Mouse (Mus musculus): ENCODE measurements at regions not wholly inside any gene's neighbourhood (a gene's known extent, or its start where the extent isn't known, plus 50 kb on each side); places are given as distances from the start of the nearest gene placed in this dataset.
A peak's percentile ranks its signal among the peaks of the same experiment; 100 is the strongest.

DNA sequence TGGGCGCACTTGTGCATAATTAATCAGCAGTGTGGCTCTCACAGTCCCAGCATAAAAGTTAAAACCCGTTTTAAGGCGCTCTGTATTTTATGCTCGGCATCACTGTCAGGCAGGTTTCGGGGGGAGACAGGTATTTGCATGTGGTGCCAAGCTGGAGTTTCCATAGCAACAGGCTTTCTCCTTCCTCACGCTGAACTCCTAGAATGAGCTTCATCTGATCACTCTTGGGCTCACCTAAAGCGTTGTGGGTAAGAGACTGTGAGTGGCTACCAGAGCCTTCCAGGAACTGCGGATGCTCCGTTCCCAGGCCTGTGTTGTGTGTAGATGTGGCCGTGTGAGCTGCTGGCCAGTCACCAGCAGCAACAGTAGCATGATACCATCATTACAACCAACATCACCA lies 161.5 kb downstream of the Ajap1 start:
- DNase-seq: no peak

DNA sequence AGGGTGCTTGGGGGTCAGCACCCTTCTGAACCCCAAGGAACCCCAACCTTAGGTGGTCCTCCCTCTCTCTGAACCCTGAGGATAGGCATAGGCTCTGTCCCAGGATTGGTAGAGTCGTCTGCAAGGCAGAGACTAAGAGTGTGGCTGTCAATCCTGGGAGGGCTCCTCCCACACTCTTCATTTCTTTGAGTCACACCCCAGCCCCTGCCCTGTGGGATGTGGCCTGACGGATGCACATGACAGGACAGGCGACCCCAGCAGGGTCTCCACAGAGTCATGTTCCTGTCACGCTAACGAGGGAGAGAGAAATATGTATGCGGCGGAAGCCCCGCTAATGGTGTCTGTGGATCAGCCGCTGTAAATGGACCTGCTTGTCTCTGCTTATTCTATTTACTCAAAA lies 162.0 kb downstream of the Ajap1 start:
- DNase-seq: no peak

GRCm38 (mm10) chr4:153316964-153317724 lies 165.5 kb downstream of the Ajap1 start:
- peak; percentile 10 for DNase-seq

- DNase-seq: no peak
Measured at GRCm38 (mm10) chr4:153316519-153316918, 166.1 kb downstream of the Ajap1 start.

DNA sequence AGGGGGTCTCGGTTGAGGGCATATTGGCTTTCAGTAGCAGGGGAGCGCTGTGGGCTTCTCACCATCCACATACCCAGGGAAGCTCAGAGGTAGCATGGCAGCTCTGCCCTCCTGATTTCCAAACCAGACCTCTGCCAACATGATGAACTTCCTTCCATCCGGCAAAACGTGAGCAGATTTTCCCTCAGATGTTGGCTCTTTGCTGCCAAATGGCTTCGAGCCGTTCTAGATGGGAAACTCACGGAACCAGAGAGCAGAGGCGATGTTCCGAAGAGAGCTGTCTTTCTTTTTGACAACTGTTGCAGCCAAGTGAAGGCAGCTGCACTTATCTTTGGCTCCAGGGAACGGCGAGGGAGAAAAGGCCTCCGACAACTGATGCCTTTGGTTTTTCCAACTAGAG lies 168.7 kb downstream of the Ajap1 start:
- DNase-seq: no peak

- no peak for DNase-seq
Measured at GRCm38 (mm10) chr4:153311574-153311973, 171.0 kb downstream of the Ajap1 start.

DNA sequence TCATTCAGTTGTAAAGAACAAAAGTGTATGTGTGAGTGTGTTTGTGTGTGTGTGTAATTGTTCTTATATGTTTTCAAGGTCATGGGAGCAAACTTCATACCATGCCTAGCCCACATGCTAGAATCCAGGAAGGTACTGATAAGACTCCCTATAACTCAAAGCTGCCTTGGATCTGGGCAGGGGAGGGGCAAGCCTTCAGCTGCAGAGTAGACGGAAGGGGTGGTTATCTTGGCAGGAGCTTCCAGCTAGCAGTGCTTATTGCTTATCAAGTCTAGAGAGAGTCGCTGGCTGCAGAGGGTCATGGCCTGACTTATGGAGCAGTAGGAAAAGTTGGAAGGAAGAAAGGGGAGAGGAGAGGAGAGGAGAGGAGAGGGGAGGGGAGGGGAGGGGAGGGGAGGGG lies 172.0 kb downstream of the Ajap1 start:
- no peak for DNase-seq

DNA sequence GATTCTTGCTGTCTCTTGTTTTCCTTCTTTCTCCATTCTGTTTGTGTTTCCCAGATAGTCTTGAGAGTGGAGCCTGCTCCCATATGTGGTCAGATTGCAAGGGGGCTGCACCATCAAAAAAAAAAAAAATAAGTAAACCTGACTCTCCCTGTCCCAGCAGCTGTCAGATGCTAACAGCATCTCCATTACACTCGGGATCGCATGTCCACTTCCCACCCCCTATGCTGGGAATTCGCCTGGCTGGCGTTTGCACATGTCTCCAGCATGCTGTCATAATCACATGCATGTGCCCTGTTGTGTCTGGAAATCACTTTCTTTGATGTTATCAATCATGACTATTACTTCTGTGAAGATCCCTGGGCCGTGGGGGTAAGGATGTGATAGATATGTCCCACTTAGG lies 179.1 kb downstream of the Ajap1 start:
- DNase-seq: no peak

DNA sequence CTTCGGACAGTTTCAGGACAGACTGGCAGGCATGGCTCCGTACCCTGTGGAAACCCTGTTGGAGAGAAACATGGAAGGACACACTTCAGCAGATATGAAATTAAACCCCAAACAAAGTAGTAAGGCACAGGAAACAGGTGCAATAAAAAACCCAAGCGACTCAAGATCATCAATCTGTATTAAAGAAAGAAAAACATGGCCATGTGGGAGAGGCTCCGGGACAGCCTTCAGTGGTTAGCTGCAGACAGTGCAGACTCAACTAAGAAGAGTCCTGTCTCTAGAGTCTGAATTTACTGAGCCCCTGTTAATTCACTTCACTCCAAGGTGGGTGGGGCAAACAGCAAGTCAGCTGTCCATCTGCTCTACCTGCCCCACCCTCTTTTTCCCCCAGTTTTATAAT lies 179.8 kb downstream of the Ajap1 start:
- DNase-seq: no peak

DNA sequence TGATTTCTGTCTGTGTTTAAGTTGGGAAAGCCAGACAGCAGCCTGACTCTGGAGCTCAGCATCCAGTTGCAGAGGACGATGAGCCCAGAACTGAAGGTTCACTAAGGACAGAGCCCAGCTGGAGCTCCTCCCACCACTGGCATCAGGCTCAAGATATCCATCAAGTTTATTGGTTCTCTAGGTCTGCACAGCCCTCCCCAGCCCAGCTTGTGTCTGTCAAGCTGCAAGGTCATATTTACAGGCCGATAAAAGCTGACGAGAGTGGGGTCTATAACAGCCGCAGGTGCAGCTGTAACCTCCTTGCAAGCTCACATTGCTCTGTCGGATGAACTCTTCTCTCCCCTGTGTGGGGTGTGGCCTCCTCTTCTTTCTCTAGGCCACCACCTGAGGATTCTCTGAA lies 184.3 kb downstream of the Ajap1 start:
- DNase-seq: no peak

DNA sequence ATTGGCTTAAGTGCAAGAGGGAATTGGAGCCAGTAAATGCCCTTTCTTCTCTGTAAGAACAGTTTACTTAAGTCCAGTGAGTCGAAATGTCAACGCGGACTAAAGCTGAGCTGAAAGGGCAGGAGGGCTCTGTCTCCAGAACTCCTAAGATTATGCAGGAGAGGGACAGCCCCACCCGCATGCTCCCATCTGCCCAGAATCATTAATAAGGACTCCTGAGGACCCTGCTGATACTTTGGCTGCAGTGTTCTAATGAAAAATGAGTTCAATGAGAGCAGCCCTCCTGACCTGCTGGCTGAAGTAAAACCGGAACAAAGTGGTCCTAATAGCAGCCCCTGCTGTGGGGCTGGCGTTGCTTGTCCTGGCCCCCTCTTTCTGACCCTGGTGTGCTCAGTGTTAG lies 187.8 kb downstream of the Ajap1 start:
- no peak for DNase-seq

DNA sequence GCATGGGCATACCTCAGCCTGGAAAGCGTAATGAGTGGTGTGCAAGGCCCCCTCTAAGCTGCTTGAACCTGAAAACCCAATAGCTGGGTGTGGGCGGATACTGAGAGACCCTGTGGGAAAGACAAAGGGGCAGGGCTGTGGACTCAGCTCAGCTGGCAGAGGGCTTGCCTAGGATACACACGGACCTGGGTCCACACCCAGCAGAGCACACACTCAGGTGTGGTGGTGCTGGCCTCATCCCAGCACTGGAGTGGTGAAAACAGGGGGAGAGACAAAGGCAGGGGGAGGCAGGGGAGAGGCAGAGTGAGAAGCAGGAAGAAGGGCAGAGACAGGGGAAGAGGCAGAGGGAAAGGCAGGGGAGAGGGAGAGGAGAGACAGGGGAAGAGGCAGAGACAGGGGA lies 189.5 kb downstream of the Ajap1 start:
- DNase-seq: no peak

- DNase-seq: no peak
Measured at GRCm38 (mm10) chr4:153288362-153288761, 194.2 kb downstream of the Ajap1 start.

- DNase-seq: no peak
Measured at GRCm38 (mm10) chr4:153284209-153284608, 198.4 kb downstream of the Ajap1 start.

DNA sequence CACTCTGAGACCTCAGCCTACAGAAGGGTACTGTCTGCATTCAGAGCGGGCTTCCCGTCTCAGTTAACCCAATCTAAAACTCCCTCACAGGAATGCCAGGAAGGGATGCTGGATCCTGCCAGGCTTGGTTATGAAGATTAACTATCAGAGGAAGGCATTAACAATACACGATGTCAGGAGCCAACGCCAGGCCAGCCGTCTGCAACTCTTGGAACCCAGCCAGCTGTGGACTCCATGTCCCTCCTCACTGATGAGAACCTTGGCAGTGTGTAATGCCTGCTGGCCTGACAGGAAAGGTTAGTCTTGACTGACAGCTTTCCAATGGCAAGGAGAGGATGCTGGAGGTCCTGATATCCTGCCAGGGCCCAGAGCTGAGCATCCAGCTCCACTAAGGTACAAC lies 206.0 kb downstream of the Ajap1 start:
- peak; percentile 10 for DNase-seq

- DNase-seq: no peak
Measured at GRCm38 (mm10) chr4:153271376-153271775, 211.2 kb downstream of the Ajap1 start.

DNA sequence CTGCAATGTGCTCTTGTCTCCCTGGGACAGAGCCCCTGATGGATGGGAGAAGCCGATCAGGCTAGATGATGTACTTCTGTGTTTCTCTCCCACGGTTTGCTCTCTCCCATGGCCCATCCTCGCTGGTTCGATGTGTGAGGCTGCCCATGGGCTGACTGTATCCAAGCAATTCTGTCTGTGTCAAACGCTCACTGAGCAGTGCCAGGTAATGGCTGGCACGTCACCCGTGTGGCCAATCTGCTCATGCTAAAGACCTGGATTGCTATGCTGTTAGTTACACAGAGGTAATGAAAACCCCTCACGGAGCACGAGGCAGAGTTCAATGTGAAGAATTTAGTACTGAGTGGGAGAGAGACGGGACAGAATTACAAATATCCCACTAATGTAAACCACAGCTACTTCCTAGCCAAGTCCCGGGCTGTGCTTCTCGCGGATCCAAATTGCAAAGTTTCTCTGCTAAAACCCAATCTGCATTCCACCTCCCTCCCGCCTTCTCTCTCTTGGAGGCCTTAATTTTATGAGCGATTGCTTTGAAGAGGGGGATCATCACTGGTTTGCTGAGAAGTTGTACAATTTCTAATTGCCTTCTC lies 219.3 kb downstream of the Ajap1 start:
- no peak for DNase-seq

GRCm38 (mm10) chr4:153260941-153261557 lies 221.6 kb downstream of the Ajap1 start:
- no peak for DNase-seq

DNA sequence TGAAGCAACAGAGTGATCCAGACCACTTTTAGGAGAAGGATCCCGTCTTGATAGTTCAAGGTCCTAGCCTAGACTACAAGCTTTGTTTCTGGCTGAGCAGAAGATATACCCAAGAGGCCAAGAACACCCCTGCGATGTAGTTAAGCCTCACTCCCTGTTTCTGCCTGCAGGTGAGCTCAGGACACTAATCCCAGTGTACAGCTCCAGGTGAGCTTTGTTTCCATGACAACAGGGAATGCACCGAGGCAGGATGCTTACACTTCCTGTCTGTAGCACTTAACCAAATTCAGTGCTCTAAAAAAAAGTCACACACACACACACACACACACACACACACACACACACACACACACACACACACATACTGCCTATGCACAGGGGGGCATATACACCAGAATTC lies 230.7 kb downstream of the Ajap1 start:
- DNase-seq: no peak

DNA sequence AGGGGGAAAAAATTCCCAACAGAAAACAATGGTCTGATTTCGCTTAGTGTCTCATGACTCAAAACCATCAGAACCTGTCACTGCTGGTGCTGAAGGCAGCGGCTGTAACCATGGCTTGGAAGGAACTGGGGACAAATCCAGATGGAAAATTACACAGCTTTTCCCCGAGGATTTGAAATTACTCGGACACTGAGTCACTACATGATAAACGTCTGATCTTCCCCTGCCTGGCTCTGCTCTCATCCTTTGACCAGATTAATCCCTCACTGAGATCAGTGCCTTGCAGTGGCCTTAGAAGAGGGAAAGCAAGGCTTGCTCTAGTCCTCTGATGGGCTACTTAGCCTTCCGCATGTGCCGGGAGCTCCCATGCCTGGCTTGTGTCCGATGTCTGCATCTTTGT lies 231.3 kb downstream of the Ajap1 start:
- DNase-seq: peak; percentile 6

- no peak for DNase-seq
Measured at GRCm38 (mm10) chr4:153236680-153237079, 245.9 kb downstream of the Ajap1 start.

GRCm38 (mm10) chr4:153233762-153234161 lies 248.8 kb downstream of the Ajap1 start:
- no peak for DNase-seq

DNA sequence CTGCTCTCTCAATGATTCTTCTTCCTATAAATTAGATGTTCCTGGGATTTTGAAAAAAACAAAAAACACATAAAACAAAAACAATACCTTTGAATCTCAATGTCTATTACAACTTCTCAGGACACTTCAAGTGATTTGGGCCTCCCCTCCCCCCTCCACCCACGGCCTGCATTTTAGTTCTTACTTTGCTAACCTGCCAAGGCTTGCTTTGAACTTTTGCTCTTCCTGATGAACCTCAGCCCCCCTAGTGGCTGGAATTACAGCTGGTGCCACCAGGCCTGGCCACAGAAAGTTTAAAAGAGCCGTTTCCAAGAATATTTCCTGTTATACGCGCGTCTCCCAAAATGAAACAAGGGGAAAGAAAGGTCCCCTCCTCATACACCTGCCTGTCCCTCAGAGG lies 253.4 kb downstream of the Ajap1 start:
- no peak for DNase-seq
